Comparison of ENCODE assay signal across 26 mouse cellular contexts in genomic region chr9:71213636-71214035, GRCm38 (mm10). TPM values are rescaled to one million over a fixed set of nuclear protein-coding genes. Genes with fewer than 3 reads are reported as not detected.
DNase-seq lines count a peak whose midpoint lies in the region; ATAC-seq and TF ChIP-seq lines count a peak whose summit lies in the region.
"Had no signal": no experiment of that assay in that cellular context is flagged by ENCODE, and none has a peak within 500 bp of the region (broad histone marks: within the 10 kb centered on the region; RNA-seq: fewer than 3 reads in every experiment).

No protein-coding gene starts in this region.

- no peak for TF ChIP-seq RAD21 in CH12.LX (IDR thresholded peaks at IDR 0.05; ENCODE audit: low read depth, low read length)

- H3K27me3 ChIP-seq in kidney, adult 2 months (replicated peaks; ENCODE audit: control insufficient read depth, insufficient read depth, low read length): peaks cover 16% of the 10 kb centered on the region
- peaks cover 67% of the 10 kb centered on the region for H3K27me3 ChIP-seq in neural tube, embryonic 15.5 days (replicated peaks)
- H3K27me3 ChIP-seq in CH12.LX (replicated peaks): no peaks in the 10 kb centered on the region

- H3K27ac ChIP-seq in kidney, adult 2 months (ENCODE audit: insufficient read depth, low read depth, low read length): no peak overlapping the region
- no peak overlapping the region for H3K27ac ChIP-seq in neural tube, embryonic 15.5 days (replicated peaks)
- no peak overlapping the region for H3K27ac ChIP-seq in CH12.LX (ENCODE audit: insufficient read depth, low read depth)
- H3K27ac ChIP-seq: forebrain, embryonic 13.5 days; midbrain, embryonic 13.5 days; neural tube, embryonic 13.5 days had no signal

- H3K9me3 ChIP-seq in neural tube, embryonic 15.5 days (replicated peaks): no peaks in the 10 kb centered on the region
- H3K9me3 ChIP-seq in CH12.LX (replicated peaks; ENCODE audit: low read length): peaks cover 13% of the 10 kb centered on the region
- H3K9me3 ChIP-seq: forebrain, embryonic 13.5 days; midbrain, embryonic 13.5 days; neural tube, embryonic 13.5 days had no signal

- intact Hi-C loops in heart, postnatal 36 days (cut with DNase I): loop anchor here (10.0 kb wide), 2 partner anchors 101 to 151 kb away; no protein-coding TSS in a partner anchor

- DNase-seq in kidney, postnatal 10 days: peak; percentile 17
- DNase-seq in kidney, adult 2 months: no peak
- peak; percentile 20 for DNase-seq in neural tube, embryonic 10.5 days (ENCODE audit: extremely low spot score, low spot score)
- DNase-seq in CH12.LX (ENCODE audit: extremely low read depth): peak; percentile 27
- no peak for DNase-seq in heart, postnatal 36 days
- no peak for DNase-seq in kidney, adult 9 months
- DNase-seq: adrenal gland, adult 8-10 months; cerebellum, adult 11-12 months; cerebellum, postnatal 10 days; gastrocnemius, postnatal 36 days; layer of hippocampus, adult 9-11 months; left cerebral cortex, postnatal 4 days; liver, postnatal 0 days; right cerebral cortex, adult 18-20 months; right cerebral cortex, postnatal 4 days; thymus, postnatal 36 days had no signal

- H3K4me2 ChIP-seq in neural tube, embryonic 15.5 days: no peak overlapping the region
- H3K4me2 ChIP-seq in CH12.LX (ENCODE audit: insufficient read depth, low read depth, poor library complexity, severe bottlenecking): no peak overlapping the region
- H3K4me2 ChIP-seq: forebrain, embryonic 13.5 days; midbrain, embryonic 13.5 days; neural tube, embryonic 13.5 days had no signal

- no peaks in the 10 kb centered on the region for H3K79me2 ChIP-seq in CH12.LX (replicated peaks; ENCODE audit: control insufficient read depth, extremely low read depth, insufficient read depth, poor library complexity, severe bottlenecking)

- dilution Hi-C loops in CH12.LX (cut with MboI; ENCODE audit: extremely low pct_ligation_motif_present, extremely low pct_unique_long_range_greater_than_20kb, low sequenced_read_pairs): no loop called here

- H3K4me3 ChIP-seq in kidney, adult 2 months (ENCODE audit: insufficient read depth, low read depth, low read length): no peak overlapping the region
- no peak overlapping the region for H3K4me3 ChIP-seq in neural tube, embryonic 15.5 days (replicated peaks)
- H3K4me3 ChIP-seq in CH12.LX (replicated peaks in 1 of 3; ENCODE audit: low read depth in 2 of 3, low read length in 2 of 3, poor library complexity in 1 of 3): no peak overlapping the region
- H3K4me3 ChIP-seq: forebrain, embryonic 13.5 days; megakaryocyte, embryonic 14.5 days; midbrain, embryonic 13.5 days; neural tube, embryonic 13.5 days had no signal

- no peak for TF ChIP-seq CTCF in kidney, adult 2 months (conservative IDR thresholded peaks at IDR 0.05; ENCODE audit: insufficient read depth, insufficient read length, low read depth, low read length)
- TF ChIP-seq CTCF in CH12.LX (conservative IDR thresholded peaks at IDR 0.05 in 1 of 2, IDR thresholded peaks at IDR 0.05 in 1 of 2; ENCODE audit: low read depth in 2 of 2, low read length in 2 of 2): no peak

- H3K4me1 ChIP-seq in kidney, adult 2 months (ENCODE audit: control insufficient read depth, insufficient read depth, low read length): no peaks in the 10 kb centered on the region
- H3K4me1 ChIP-seq in neural tube, embryonic 15.5 days: peaks cover 14% of the 10 kb centered on the region
- peaks cover 0 to 7% of the 10 kb centered on the region in 2 experiments; a peak in 2 of 4 replicates for H3K4me1 ChIP-seq in CH12.LX (ENCODE audit: control insufficient read depth in 1 of 2, insufficient read depth in 2 of 2)

- in situ Hi-C loops in CH12.LX (cut with MboI; ENCODE audit: low pct_ligation_motif_present, low pct_unique_long_range_greater_than_20kb, low sequenced_read_pairs): loop anchor here (10.0 to 25.0 kb wide), 3 partner anchors 101 to 399 kb away; no protein-coding TSS in a partner anchor

- 61% methylated on average over 4 of the region's 4 CpGs for WGBS in kidney, adult 2 months
- 33% methylated on average over 4 of the region's 4 CpGs for WGBS in neural tube, embryonic 15.5 days

- no peaks in the 10 kb centered on the region for H3K36me3 ChIP-seq in kidney, adult 2 months (ENCODE audit: control insufficient read depth, insufficient read depth, low read length)
- no peaks in the 10 kb centered on the region for H3K36me3 ChIP-seq in neural tube, embryonic 15.5 days
- H3K36me3 ChIP-seq in CH12.LX (replicated peaks in 1 of 2; ENCODE audit: control insufficient read depth in 1 of 2, insufficient read depth in 1 of 2, low read length in 1 of 2): no peaks in the 10 kb centered on the region
- H3K36me3 ChIP-seq: midbrain, embryonic 13.5 days; neural tube, embryonic 13.5 days had no signal

- TF ChIP-seq EP300 in CH12.LX (IDR thresholded peaks at IDR 0.05; ENCODE audit: low read length): peak; percentile 48

- TF ChIP-seq POLR2A in kidney, adult 2 months (IDR thresholded peaks at IDR 0.05; ENCODE audit: low read depth, low read length): no peak
- TF ChIP-seq POLR2A in CH12.LX (IDR thresholded peaks at IDR 0.05; ENCODE audit: low read depth, low read length): no peak

- H3K9ac ChIP-seq in neural tube, embryonic 15.5 days (replicated peaks): no peak overlapping the region
- H3K9ac ChIP-seq in CH12.LX (ENCODE audit: insufficient read depth, low read depth): no peak overlapping the region
- H3K9ac ChIP-seq: forebrain, embryonic 13.5 days; liver, postnatal 0 days; midbrain, embryonic 13.5 days; neural tube, embryonic 13.5 days had no signal

- ATAC-seq in neural tube, embryonic 15.5 days (ENCODE audit: low FRiP score): no peak
- ATAC-seq in monocyte, adult 5-6 weeks (replicated peaks; ENCODE audit: insufficient number of reproducible peaks, low FRiP score, low TSS enrichment, poor library complexity, severe bottlenecking): peak; percentile 92
- ATAC-seq: activated CD4-positive, CD25-positive, alpha-beta regulatory T cell, adult 4 months; forebrain, embryonic 13.5 days; intestine, postnatal 0 days; liver, postnatal 0 days; midbrain, embryonic 13.5 days had no signal

TF ChIP-seq in CH12.LX, 34 proteins besides CTCF, POLR2A, EP300 and RAD21:
- TF ChIP-seq IRF4 (IDR thresholded peaks at IDR 0.05; ENCODE audit: low read depth, low read length) (peak; percentile 70), ZC3H11A (IDR thresholded peaks at IDR 0.05; ENCODE audit: low read depth, low read length) (no peak)
TF ChIP-seq in CH12.LX: peak in this region for 1.

RNA-seq across cellular contexts. Expression of gene Aldh1a2, which starts 2.0 kb away (rescaled TPM):
- 8.7 and 9.0 TPM in 2 replicates for polyA plus RNA-seq in kidney, adult 2 months (2012; rRNA removed)
- polyA plus RNA-seq in neural tube, embryonic 15.5 days (2015; fragmentation: Nextera tagmentation; extraction: Ambion mirVana): 49.5 and 61.3 TPM in 2 replicates
- 10.4 and 11.9 TPM in 2 replicates for total RNA-seq in CH12.LX (2012; rRNA removed)
- total RNA-seq in CH12.LX (2014; rRNA removed): 0.38 and 0.77 TPM in 2 replicates
- polyA plus RNA-seq in CH12.LX (2012; ENCODE audit: insufficient read length, low read depth): 1.4 and 1.5 TPM in 2 replicates
- 2.6 to 3.9 TPM (median 2.6 TPM) in 3 replicates for total RNA-seq in monocyte, adult 5-6 weeks (2017)
- 1 to 10 TPM; 8.5 to 8.8 TPM for total RNA-seq in heart, postnatal 36 days (2021)
- total RNA-seq: MEL had no signal
- polyA plus RNA-seq: activated CD4-positive, CD25-positive, alpha-beta regulatory T cell, adult 4 months had no signal

RNA-seq across cellular contexts. Expression of gene Aqp9, which starts 45.2 kb away (rescaled TPM):
- polyA plus RNA-seq in kidney, adult 2 months (2012; rRNA removed): 0.11 and 0.27 TPM in 2 replicates
- polyA plus RNA-seq in neural tube, embryonic 15.5 days (2015; fragmentation: Nextera tagmentation; extraction: Ambion mirVana): 0.97 and 1.1 TPM in 2 replicates
- total RNA-seq in CH12.LX (2012; rRNA removed): 0.08 TPM in 1 of 2 replicates, not detected in the other
- not detected in 2 replicates for total RNA-seq in CH12.LX (2014; rRNA removed)
- polyA plus RNA-seq in CH12.LX (2012; ENCODE audit: insufficient read length, low read depth): not detected in 2 replicates
- total RNA-seq in monocyte, adult 5-6 weeks (2017): 13.4 to 39.6 TPM (median 30.9 TPM) in 3 replicates
- total RNA-seq in heart, postnatal 36 days (2021): under 1 TPM; 0.16 to 0.22 TPM
- polyA plus RNA-seq: hindbrain, embryonic 11.5 days had no signal

Comparison
In these comparisons a context has a peak if more than half of its experiments do, and no peak if none do; other contexts are left out.
1. DNase-seq: peak in kidney, postnatal 10 days (single experiment), neural tube, embryonic 10.5 days (single experiment) and CH12.LX (single experiment); none in kidney, adult 2 months (single experiment), heart, postnatal 36 days (0 of 2) and kidney, adult 9 months (single experiment).
2. RNA of gene Aqp9, which starts 45.2 kb away (total RNA-seq): 13.4 to 39.6 TPM in monocyte, adult 5-6 weeks; 0.16 to 0.22 TPM in heart, postnatal 36 days and 0.08 TPM in CH12.LX; every median in the first group is over 10 times any median in the second.